Mouse (Mus musculus) midbrain, embryonic 11.5 days (tissue): ENCODE results near the gene Cd80. TPM values are rescaled to one million over a fixed set of nuclear protein-coding genes. Genes with fewer than 3 reads are reported as not detected.
A peak's percentile ranks its signal among the peaks of the same experiment; 100 is the strongest.

Source experiments
- ATAC-seq: fragments of 200-750 bp; cut with Nextera tagmentation; 2 replicates; pipeline ENCODE4 v1.8.0; 2017; ENCODE audit warnings: moderate TSS enrichment, moderate library complexity; ENCODE audit not compliant: low FRiP score
- DNase-seq: peaks from one replicate; pipeline ENCODE4 v3.0.0; 2015; ENCODE audit warnings: low spot score; ENCODE audit errors: missing footprints
- H3K27ac ChIP-seq: fragments of 300-500 bp; sonication (generic); 2 replicates; pipeline ENCODE4 v1.5.1; 2014; ENCODE audit warnings: low read depth, low read length
- H3K27me3 ChIP-seq: fragments of 300-500 bp; sonication (generic); 2 replicates; pipeline ENCODE4 v1.6.1; 2014; ENCODE audit warnings: mild to moderate bottlenecking, low read length, moderate library complexity, mixed read lengths; ENCODE audit not compliant: control insufficient read depth, insufficient read depth
- H3K36me3 ChIP-seq: fragments of 300-500 bp; sonication (generic); 2 replicates; pipeline ENCODE4 v1.6.1; 2014; ENCODE audit warnings: mild to moderate bottlenecking, low read length, moderate library complexity, mixed read lengths; ENCODE audit not compliant: control insufficient read depth, insufficient read depth
- H3K4me1 ChIP-seq: fragments of 300-500 bp; sonication (generic); 2 replicates; pipeline ENCODE4 v1.6.1; 2014; ENCODE audit warnings: low read length; ENCODE audit not compliant: control insufficient read depth, insufficient read depth
- H3K4me2 ChIP-seq: fragments of 300-500 bp; sonication (generic); 2 replicates; pipeline ENCODE4 v1.6.1; 2014; ENCODE audit warnings: mild to moderate bottlenecking, moderate library complexity
- H3K4me3 ChIP-seq: fragments of 300-500 bp; sonication (generic); 2 replicates; pipeline ENCODE4 v1.5.1; 2014; ENCODE audit warnings: low read depth, low read length
- H3K9ac ChIP-seq: fragments of 300-500 bp; sonication (generic); 2 replicates; pipeline ENCODE4 v1.6.1; 2014; ENCODE audit warnings: low read length
- H3K9me3 ChIP-seq: fragments of 300-500 bp; sonication (generic); 2 replicates; pipeline ENCODE4 v1.6.1; 2016; ENCODE audit warnings: low read length; ENCODE audit not compliant: control insufficient read depth
- WGBS: fragments of 180-500 bp; shearing (Covaris S2); extraction: QIAGEN DNeasy Blood & Tissue Kit; methylation state at CpG from one replicate; pipeline ENCODE4 v1.1.7; 2014; 5-methylcytosine and 5-hydroxymethylcytosine counted together
- polyA plus RNA-seq: library from polyadenylated mRNA; unstranded; fragments of >200 nt; fragmentation: Nextera tagmentation; extraction: Ambion mirVana; gene quantifications from 2 replicates; pipeline ENCODE4 v1.2.1, GENCODE M21; 2014

The Cd80 gene
- polyA plus RNA-seq, 1 experiment from 2014 or later = 0.42 TPM

- H3K9me3 ChIP-seq = no peaks in the 10 kb centered on the region
- H3K36me3 ChIP-seq = peaks cover 10% of the 10 kb centered on the region; the same call in 1 of the 2 replicates
- no peak overlapping the region for H3K9ac ChIP-seq
- no peak overlapping the region for H3K4me2 ChIP-seq
- H3K4me1 ChIP-seq = no peaks in the 10 kb centered on the region
- 89% methylated on average over 10 of the region's 10 CpGs for WGBS
- DNase-seq (no peak), ATAC-seq (no peak)
- H3K27ac ChIP-seq = no peak overlapping the region
- H3K4me3 ChIP-seq = no peak overlapping the region
- H3K27me3 ChIP-seq = no peaks in the 10 kb centered on the region
These were observed 38.5 kb downstream of the Cd80 start for GRCm38 (mm10) chr16:38493890-38494289.

- H3K4me2 ChIP-seq = no peak overlapping the region
- H3K4me1 ChIP-seq = no peaks in the 10 kb centered on the region
- no peak overlapping the region for H3K9ac ChIP-seq
- H3K4me3 ChIP-seq = no peak overlapping the region
- H3K36me3 ChIP-seq = peaks cover 16% of the 10 kb centered on the region; the same call in 1 of the 2 replicates
- H3K27ac ChIP-seq = no peak overlapping the region
- ATAC-seq (no peak), DNase-seq (no peak)
- 82% methylated on average over 7 of the region's 7 CpGs for WGBS
- H3K9me3 ChIP-seq = no peaks in the 10 kb centered on the region
- no peaks in the 10 kb centered on the region for H3K27me3 ChIP-seq
These were observed 41.3 kb downstream of the Cd80 start for GRCm38 (mm10) chr16:38496604-38497140.

- no peaks in the 10 kb centered on the region for H3K27me3 ChIP-seq
- H3K4me2 ChIP-seq = no peak overlapping the region
- no peak overlapping the region for H3K27ac ChIP-seq
- DNase-seq (no peak), ATAC-seq (no peak)
- H3K36me3 ChIP-seq = peaks cover 17% of the 10 kb centered on the region; the same call in 1 of the 2 replicates
- H3K4me3 ChIP-seq = no peak overlapping the region
- H3K9me3 ChIP-seq = no peaks in the 10 kb centered on the region
- no peaks in the 10 kb centered on the region for H3K4me1 ChIP-seq
- WGBS = 94% methylated on average over 10 of the region's 10 CpGs
- H3K9ac ChIP-seq = no peak overlapping the region
These were observed 47.1 kb downstream of the Cd80 start for GRCm38 (mm10) chr16:38502469-38502868.

- ATAC-seq (no peak), DNase-seq (no peak)
- H3K4me2 ChIP-seq = no peak overlapping the region
- no peak overlapping the region for H3K9ac ChIP-seq
- no peak overlapping the region for H3K27ac ChIP-seq
- H3K36me3 ChIP-seq = peaks cover 10% of the 10 kb centered on the region; the same call in 1 of the 2 replicates
- no peaks in the 10 kb centered on the region for H3K9me3 ChIP-seq
- no peak overlapping the region for H3K4me3 ChIP-seq
- no peaks in the 10 kb centered on the region for H3K4me1 ChIP-seq
- WGBS = 93% methylated on average over 4 of the region's 4 CpGs
- H3K27me3 ChIP-seq = no peaks in the 10 kb centered on the region
These were observed 48.2 kb downstream of the Cd80 start for GRCm38 (mm10) chr16:38503528-38503927.

GRCm38 (mm10) chr16:38506041-38506634, 50.8 kb downstream of the Cd80 start:
- Histone ChIP-seq H3K27me3 (no peaks in the 10 kb centered on the region), H3K9me3 (no peaks in the 10 kb centered on the region), H3K4me1 (no peaks in the 10 kb centered on the region), H3K9ac (no peak overlapping the region), H3K4me2 (no peak overlapping the region), H3K27ac (no peak overlapping the region), H3K4me3 (no peak overlapping the region), H3K36me3 (peaks cover 9% of the 10 kb centered on the region; the same call in 1 of the 2 replicates)
- ATAC-seq (peak; percentile 77), DNase-seq (peak; percentile 95)
- 77% methylated on average over 4 of the region's 4 CpGs for WGBS

GRCm38 (mm10) chr16:38510846-38511245, 55.5 kb downstream of the Cd80 start:
- Histone ChIP-seq H3K9ac (no peak overlapping the region), H3K4me2 (no peak overlapping the region), H3K36me3 (peaks cover 7% of the 10 kb centered on the region; the same call in 1 of the 2 replicates), H3K27ac (no peak overlapping the region), H3K27me3 (no peaks in the 10 kb centered on the region), H3K4me3 (no peak overlapping the region), H3K9me3 (no peaks in the 10 kb centered on the region), H3K4me1 (no peaks in the 10 kb centered on the region)
- no peak for DNase-seq
- 93% methylated on average over 2 of the region's 2 CpGs for WGBS
- ATAC-seq = no peak

GRCm38 (mm10) chr16:38519140-38519539, 63.8 kb downstream of the Cd80 start:
- no peak for DNase-seq
- ATAC-seq = no peak
- Histone ChIP-seq H3K9me3 (no peaks in the 10 kb centered on the region), H3K9ac (no peak overlapping the region), H3K4me2 (no peak overlapping the region), H3K27me3 (no peaks in the 10 kb centered on the region), H3K4me3 (no peak overlapping the region), H3K27ac (no peak overlapping the region), H3K4me1 (peaks cover 8% of the 10 kb centered on the region), H3K36me3 (peaks cover 3% of the 10 kb centered on the region; the same call in 1 of the 2 replicates)
- WGBS = 96% methylated on average over 2 of the region's 2 CpGs

GRCm38 (mm10) chr16:38521211-38521987, 66.0 kb downstream of the Cd80 start:
- no peak for ATAC-seq
- H3K27ac ChIP-seq = no peak overlapping the region

More at GRCm38 (mm10) chr16:38521211-38521987, 66.0 kb downstream of the Cd80 start:
- no peaks in the 10 kb centered on the region for H3K9me3 ChIP-seq
- H3K9ac ChIP-seq = peak overlapping the region; percentile 93
- H3K36me3 ChIP-seq = peaks cover 15% of the 10 kb centered on the region; the same call in 1 of the 2 replicates
- DNase-seq = peak; percentile 84
- peak overlapping the region; percentile 62 for H3K4me2 ChIP-seq
- 40% methylated on average over 8 of the region's 8 CpGs for WGBS
- H3K4me3 ChIP-seq = peak overlapping the region; percentile 94
- peaks cover 8% of the 10 kb centered on the region for H3K4me1 ChIP-seq
- no peaks in the 10 kb centered on the region for H3K27me3 ChIP-seq
